Mouse (Mus musculus) spleen, postnatal 14 days (tissue): ENCODE measurements around the gene Srsy.
"Not testable (repeated sequence)": the region's sequence is repeated elsewhere in the genome, so short reads cannot be mapped to it uniquely, and the experiment has no call there.

Experiments used
- DNase-seq, 2 experiments: peaks; one replicate each; pipeline ENCODE4 v3.0.0; 2021 to 2022; ENCODE audit warnings: low spot score in 2 of 2

Srsy gene

GRCm38 (mm10) chrY:17937230-17937629, at the start of gene Srsy:
Srsy (minus strand) TSS chrY:17937330.
- DNase-seq: not testable (repeated sequence)
